Mouse (Mus musculus) urinary bladder, postnatal 10 days (tissue): ENCODE measurements around the gene Vmn1r125.
"Not testable (repeated sequence)": the region's sequence is repeated elsewhere in the genome, so short reads cannot be mapped to it uniquely, and the experiment has no call there.

ENCODE experiments used
- DNase-seq: peaks from one replicate; pipeline ENCODE4 v3.0.0; 2022; ENCODE audit warnings: low spot score

Vmn1r125 gene

DNA sequence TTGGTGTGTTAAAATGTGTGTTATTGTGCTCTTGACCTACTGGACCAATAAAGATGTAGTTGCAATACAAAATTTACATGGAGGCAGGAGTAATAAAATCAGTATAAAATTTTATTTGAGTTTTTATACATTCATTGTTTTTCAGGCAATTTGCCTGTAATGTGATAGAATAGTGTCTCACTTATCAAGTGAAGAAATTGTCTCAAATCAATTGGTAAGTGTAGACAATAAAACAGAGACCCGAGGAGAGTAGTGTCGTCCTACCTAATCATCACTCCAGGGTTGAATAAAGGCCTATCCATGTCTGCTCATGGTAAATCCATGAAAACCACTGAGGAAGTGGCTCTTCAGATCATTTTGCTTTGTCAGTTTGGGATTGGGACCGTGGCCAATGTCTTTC lies at the start of gene Vmn1r125:
Gene Vmn1r125 (plus strand): TSS at position 301 of the 400 bp plus-strand sequence.
- DNase-seq, result not testable (repeated sequence)

DNA sequence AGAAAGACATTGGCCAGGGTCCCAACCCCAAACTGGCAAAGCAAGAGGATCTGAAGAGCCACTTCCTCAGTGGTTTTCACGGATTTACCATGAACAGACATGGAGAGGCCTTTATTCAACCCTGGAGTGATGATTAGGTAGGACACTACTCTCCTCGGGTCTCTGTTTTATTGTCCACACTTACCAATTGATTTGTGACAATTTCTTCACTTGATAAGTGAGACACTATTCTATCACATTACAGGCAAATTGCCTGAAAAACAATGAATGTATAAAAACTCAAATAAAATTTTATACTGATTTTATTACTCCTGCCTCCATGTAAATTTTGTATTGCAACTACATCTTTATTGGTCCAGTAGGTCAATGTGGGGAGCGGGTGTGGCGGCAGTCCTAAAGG lies 11.5 kb upstream of the Vmn1r125 start, which contains the start of gene Vmn1r124:
Gene Vmn1r124 (minus strand): TSS at position 101 of the 400 bp plus-strand sequence.
- DNase-seq, result not testable (repeated sequence)

DNA sequence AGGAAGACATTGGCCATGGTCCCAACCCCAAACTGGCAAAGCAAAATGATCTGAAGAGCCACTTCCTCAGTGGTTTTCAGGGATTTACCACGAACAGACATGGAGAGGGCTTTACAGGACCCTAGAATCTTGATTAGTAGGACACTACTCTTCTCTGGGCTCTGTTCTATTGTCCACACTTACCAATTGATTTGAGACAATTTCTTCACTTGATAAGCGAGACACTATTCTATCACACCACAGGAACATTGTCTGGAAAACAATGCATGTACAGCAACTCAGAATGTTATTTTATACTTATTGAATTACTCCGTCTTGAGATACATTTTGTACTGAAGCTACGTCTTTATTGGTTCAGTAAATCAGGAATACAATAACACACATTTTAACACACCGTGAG lies 29.4 kb downstream of the Vmn1r125 start, which contains the start of gene Vmn1r126:
Gene Vmn1r126 (minus strand): TSS at position 101 of the 400 bp plus-strand sequence.
- not testable (repeated sequence) for DNase-seq

DNA sequence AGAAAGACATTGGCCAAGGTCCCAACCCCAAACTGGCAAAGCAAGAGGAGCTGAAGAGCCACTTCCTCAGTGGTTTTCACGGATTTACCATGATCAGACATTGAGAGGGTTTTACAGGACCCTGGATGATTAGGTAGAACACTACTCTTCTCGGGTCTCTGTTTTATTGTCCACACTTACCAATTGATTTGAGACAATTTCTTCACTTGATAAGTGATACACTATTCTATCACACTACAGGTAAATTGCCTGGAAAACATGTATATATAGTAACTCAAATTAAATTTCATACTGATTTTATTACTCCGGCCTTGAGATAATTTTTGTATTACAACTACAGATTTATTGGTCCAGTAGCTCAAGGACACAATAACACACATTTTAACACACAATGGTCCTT lies 47.8 kb downstream of the Vmn1r125 start, which contains the start of gene Vmn1r127:
Gene Vmn1r127 (minus strand): TSS at position 101 of the 400 bp plus-strand sequence.
- not testable (repeated sequence) for DNase-seq
